Mouse (Mus musculus) forebrain, embryonic 14.5 days (tissue): ENCODE measurements around the gene Ctnnbip1. TPM values are rescaled to one million over a fixed set of nuclear protein-coding genes. Genes with fewer than 3 reads are reported as not detected.

ENCODE experiments used
- ATAC-seq: fragments of 200-750 bp; cut with Nextera tagmentation; 2 replicates; pipeline ENCODE4 v1.8.0; 2017; ENCODE audit warnings: mild to moderate bottlenecking, moderate library complexity
- DNase-seq: peaks from one replicate; pipeline ENCODE4 v3.0.0-alpha.2; 2015; ENCODE audit warnings: low spot score
- H3K27ac ChIP-seq: fragments of 300-500 bp; sonication (generic); 2 replicates; pipeline ENCODE4 v1.5.1; 2014; ENCODE audit warnings: low read depth, mild to moderate bottlenecking, control low read depth, low read length, moderate library complexity
- H3K27me3 ChIP-seq: fragments of 300-500 bp; sonication (generic); replicated peaks from 2 replicates; pipeline ENCODE4 v1.6.1; 2014; ENCODE audit warnings: low read length, control low read depth, mixed read lengths; ENCODE audit not compliant: control insufficient read depth, insufficient read depth
- H3K36me3 ChIP-seq: fragments of 300-500 bp; sonication (generic); 2 replicates; pipeline ENCODE4 v1.6.1; 2014; ENCODE audit warnings: low read length, control low read depth; ENCODE audit not compliant: control insufficient read depth, insufficient read depth
- H3K4me1 ChIP-seq: fragments of 300-500 bp; sonication (generic); 2 replicates; pipeline ENCODE4 v1.6.1; 2014; ENCODE audit warnings: antibody characterized with exemption, low read length, control low read depth; ENCODE audit not compliant: control insufficient read depth, insufficient read depth
- H3K4me2 ChIP-seq: fragments of 300-500 bp; sonication (generic); 2 replicates; pipeline ENCODE4 v1.6.1; 2014; ENCODE audit warnings: mild to moderate bottlenecking, control low read depth, low read length
- H3K4me3 ChIP-seq: fragments of 300-500 bp; sonication (generic); 2 replicates; pipeline ENCODE4 v1.5.1; 2014; ENCODE audit warnings: low read depth, low read length, control low read depth
- H3K9ac ChIP-seq: fragments of 300-500 bp; sonication (generic); 2 replicates; pipeline ENCODE4 v1.6.1; 2014; ENCODE audit warnings: mild to moderate bottlenecking, low read length, control low read depth, moderate library complexity
- H3K9me3 ChIP-seq: fragments of 300-500 bp; sonication (generic); replicated peaks from 2 replicates; pipeline ENCODE4 v1.6.1; 2016; ENCODE audit warnings: low read length, control low read depth, mixed read lengths; ENCODE audit not compliant: control insufficient read depth
- WGBS: fragments of 180-500 bp; shearing (Covaris S2); extraction: QIAGEN DNeasy Blood & Tissue Kit; methylation state at CpG from one replicate; pipeline ENCODE4 v1.1.7; 2014; 5-methylcytosine and 5-hydroxymethylcytosine counted together
- polyA plus RNA-seq: library from polyadenylated mRNA; unstranded; fragments of >200 nt; fragmentation: Nextera tagmentation; extraction: Ambion mirVana; gene quantifications from 2 replicates; pipeline ENCODE4 v1.2.1, GENCODE M21; 2014

The Ctnnbip1 gene
- polyA plus RNA-seq: 95.2 and 99.1 TPM in 2 replicates

DNA sequence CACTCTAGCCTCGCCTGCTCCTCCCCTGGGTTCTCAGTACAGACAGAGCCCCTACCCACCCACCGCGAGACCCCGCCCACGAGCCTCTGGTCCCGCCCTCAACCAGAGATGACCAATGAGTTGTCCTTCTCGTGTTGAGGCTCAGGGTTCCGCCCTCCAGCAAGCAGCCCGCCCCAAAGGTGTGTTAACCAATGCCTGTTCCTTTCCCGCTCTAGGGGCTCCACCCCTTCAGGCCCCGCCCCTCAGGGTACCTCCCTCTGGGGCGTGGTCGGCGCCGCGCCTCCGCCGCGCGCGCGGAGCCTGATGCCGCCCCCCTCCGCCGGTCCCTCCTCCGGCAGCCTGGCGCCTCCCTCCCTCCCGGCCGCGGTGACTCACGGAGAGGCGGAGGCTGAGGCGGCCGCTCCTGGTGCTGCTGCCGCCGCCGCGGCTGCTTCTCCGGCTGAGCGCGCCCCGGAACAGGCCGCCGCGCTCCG, at the start of gene Ctnnbip1:
TSS of gene Ctnnbip1 (plus strand) at position 369 of the 473 bp plus-strand sequence.
- Histone ChIP-seq H3K4me1 (peaks cover 8% of the 10 kb centered on the region), H3K4me3 (peak within 1 kb of the TSS; percentile 84), H3K9me3 (no peaks in the 10 kb centered on the region), H3K4me2 (peak within 1 kb of the TSS; percentile 95), H3K36me3 (no peaks in the 10 kb centered on the region), H3K27me3 (no peaks in the 10 kb centered on the region), H3K27ac (peak within 1 kb of the TSS; percentile 21; the same call in 1 of the 2 replicates), H3K9ac (peak within 1 kb of the TSS; percentile 88)
- WGBS: under 1% methylated on average over 45 of the region's 46 CpGs
- DNase-seq: peak; percentile 98
- ATAC-seq: peak; percentile 99

DNA sequence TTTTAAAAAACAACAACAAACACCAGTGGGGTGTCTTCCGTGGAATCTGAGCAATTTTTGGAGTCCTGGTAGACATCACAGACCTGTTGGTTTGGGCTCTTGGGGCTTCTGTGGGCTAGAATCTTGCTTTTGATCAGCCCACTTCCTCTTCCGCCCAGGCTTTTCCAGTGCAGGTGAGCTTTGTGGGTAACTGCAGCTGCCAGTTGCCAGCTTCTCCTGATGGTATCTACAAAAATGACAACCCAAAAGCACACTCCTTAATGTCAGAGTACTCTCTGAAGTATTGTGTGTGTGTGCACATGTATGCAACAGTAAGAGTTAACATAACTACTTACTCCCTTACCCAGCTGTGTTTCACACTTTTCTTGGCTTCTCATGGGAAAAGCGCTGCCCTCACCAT, 48.5 kb upstream of the Ctnnbip1 start:
- Histone ChIP-seq H3K27me3 (no peaks in the 10 kb centered on the region), H3K9ac (no peak overlapping the region), H3K4me2 (no peak overlapping the region), H3K36me3 (peaks cover 31% of the 10 kb centered on the region), H3K27ac (no peak overlapping the region), H3K4me1 (no peaks in the 10 kb centered on the region), H3K4me3 (no peak overlapping the region), H3K9me3 (no peaks in the 10 kb centered on the region)
- 94% methylated on average over 3 of the region's 3 CpGs for WGBS
- DNase-seq: no peak
- no peak for ATAC-seq

DNA sequence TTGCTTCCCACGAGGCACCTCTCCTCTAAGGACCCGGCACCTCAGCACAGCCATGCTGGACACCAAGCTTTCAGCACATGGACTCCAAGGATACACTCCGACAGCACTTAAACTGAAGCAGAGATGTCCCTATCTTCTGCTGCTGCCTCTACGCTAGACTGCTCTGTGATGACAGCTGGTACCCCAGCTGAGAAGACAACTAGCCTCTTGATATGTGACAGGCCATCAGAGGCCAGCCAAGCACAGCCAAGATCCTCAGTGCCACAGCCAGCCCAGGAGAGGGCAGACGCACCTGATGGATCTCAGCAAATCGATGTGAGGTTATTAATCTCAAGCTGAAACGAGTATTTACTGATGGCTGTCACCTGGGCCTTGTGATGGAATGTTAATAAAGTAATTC, 42.9 kb upstream of the Ctnnbip1 start:
- Histone ChIP-seq H3K9me3 (no peaks in the 10 kb centered on the region), H3K27ac (no peak overlapping the region), H3K9ac (no peak overlapping the region), H3K4me3 (no peak overlapping the region), H3K4me1 (no peaks in the 10 kb centered on the region), H3K36me3 (peaks cover 11% of the 10 kb centered on the region), H3K4me2 (no peak overlapping the region), H3K27me3 (no peaks in the 10 kb centered on the region)
- DNase-seq (no peak), ATAC-seq (no peak)
- WGBS: 85% methylated on average over 7 of the region's 7 CpGs

DNA sequence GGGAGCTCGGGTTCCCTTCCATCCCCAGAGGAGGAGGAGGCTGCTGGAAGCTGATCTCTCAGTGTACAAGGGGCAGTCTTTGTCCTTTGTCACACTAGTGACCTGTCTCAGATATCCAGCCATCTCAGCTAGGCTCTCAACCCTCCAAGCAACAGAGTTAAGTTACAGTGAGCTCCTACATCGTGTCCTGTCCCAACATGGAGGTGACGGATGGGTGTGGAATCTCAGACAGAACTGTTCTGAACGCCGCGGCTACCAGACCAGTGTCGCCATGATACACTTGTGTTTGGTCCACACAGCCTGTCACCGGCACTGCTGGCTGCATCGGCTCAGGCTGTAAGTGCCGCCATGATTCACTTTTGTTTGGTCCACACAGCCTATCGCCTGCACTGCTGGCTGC, 41.0 kb upstream of the Ctnnbip1 start, which contains the start of gene Tmem274:
TSS of gene Tmem274 (plus strand) at position 301 of the 400 bp plus-strand sequence.
- peaks cover 11% of the 10 kb centered on the region for H3K36me3 ChIP-seq
- H3K9me3 ChIP-seq: no peaks in the 10 kb centered on the region
- H3K4me1 ChIP-seq: no peaks in the 10 kb centered on the region
- H3K27me3 ChIP-seq: no peaks in the 10 kb centered on the region
- H3K9ac ChIP-seq: no peak within 1 kb of the TSS
- WGBS: 90% methylated on average over 11 of the region's 11 CpGs
- no peak within 1 kb of the TSS for H3K27ac ChIP-seq
- no peak within 1 kb of the TSS for H3K4me2 ChIP-seq
- no peak for DNase-seq
- no peak for ATAC-seq
- H3K4me3 ChIP-seq: no peak within 1 kb of the TSS

DNA sequence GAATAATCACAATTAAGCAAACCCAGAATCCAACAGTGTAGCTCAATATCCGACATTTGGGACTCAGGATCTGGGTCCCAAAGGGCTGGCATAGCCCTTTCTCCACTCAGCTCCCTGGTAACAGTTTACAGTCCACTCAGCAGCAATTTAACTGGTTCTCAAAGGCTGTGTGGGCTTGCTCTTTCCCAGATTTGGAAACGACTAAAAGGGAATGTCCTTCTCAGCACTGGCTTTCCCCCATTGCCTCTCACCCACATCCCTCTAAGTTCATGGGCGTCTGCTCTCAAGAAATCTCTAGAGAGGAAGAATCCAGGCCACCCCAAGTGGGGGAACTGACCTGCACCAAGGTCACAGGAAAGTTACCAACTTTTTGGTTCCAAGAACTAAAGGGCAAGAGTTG, 33.5 kb upstream of the Ctnnbip1 start:
- ATAC-seq (no peak), DNase-seq (no peak)
- Histone ChIP-seq H3K9me3 (no peaks in the 10 kb centered on the region), H3K4me1 (peaks cover 9% of the 10 kb centered on the region; the same call in 1 of the 2 replicates), H3K4me3 (peak overlapping the region; percentile 72), H3K27me3 (no peaks in the 10 kb centered on the region), H3K4me2 (peak overlapping the region; percentile 58), H3K9ac (peak overlapping the region; percentile 77), H3K27ac (no peak overlapping the region), H3K36me3 (peaks cover 25% of the 10 kb centered on the region)
- 58% methylated on average over 3 of the region's 3 CpGs for WGBS

DNA sequence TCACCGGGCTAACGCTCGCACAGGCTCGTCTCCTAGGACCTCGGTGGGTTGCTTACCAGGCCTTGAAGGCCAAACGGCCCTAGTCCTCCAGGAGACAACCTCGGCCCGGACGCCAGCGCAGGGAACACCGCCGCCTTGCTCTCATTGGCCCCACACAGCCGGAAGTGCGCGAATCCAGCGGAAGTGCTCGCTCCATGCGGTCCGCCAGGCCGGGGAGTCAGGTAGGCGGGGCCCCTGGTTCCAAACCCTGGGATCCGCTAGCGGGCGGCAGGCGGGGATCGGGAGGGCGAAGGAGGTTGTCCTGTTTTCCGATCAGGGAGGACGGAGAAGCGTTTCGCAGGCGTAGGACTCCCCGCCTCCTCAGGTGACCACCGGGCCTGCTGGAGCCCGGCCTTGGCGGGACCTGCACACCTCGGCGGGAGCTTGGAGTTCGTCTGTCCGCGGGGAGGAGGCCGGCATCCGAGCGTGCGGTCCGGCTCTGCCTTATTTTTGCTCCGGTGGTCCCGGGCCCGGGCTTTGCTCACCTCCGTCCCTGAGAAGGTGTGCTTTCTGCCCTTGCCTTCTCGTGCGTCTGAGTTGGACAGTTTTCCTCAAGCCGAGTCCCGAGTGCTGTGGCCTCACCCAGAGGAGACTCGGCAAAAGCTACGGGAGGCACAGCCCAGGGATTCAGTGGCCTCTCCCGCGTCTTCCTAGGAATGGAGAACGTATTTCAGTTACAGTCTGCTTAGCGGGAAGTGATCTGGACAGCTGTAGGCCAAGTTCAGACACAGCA, 32.8 kb upstream of the Ctnnbip1 start, which contains the start of the genes Nmnat1 and Lzic:
TSS of gene Nmnat1 (minus strand) at position 150 of the 772 bp plus-strand sequence.
TSS of gene Lzic (plus strand) at position 177 of the 772 bp plus-strand sequence.
- under 1% methylated on average over 60 of the region's 60 CpGs for WGBS
- Histone ChIP-seq H3K27me3 (no peaks in the 10 kb centered on the region), H3K9me3 (no peaks in the 10 kb centered on the region), H3K36me3 (peaks cover 31% of the 10 kb centered on the region), H3K9ac (peak within 1 kb of the TSS; percentile 77), H3K27ac (peak within 1 kb of the TSS; percentile 75), H3K4me3 (peak within 1 kb of the TSS; percentile 72), H3K4me2 (peak within 1 kb of the TSS; percentile 58), H3K4me1 (peaks cover 9% of the 10 kb centered on the region; the same call in 1 of the 2 replicates)
- ATAC-seq (peak; percentile 99), DNase-seq (peak; percentile 95)

DNA sequence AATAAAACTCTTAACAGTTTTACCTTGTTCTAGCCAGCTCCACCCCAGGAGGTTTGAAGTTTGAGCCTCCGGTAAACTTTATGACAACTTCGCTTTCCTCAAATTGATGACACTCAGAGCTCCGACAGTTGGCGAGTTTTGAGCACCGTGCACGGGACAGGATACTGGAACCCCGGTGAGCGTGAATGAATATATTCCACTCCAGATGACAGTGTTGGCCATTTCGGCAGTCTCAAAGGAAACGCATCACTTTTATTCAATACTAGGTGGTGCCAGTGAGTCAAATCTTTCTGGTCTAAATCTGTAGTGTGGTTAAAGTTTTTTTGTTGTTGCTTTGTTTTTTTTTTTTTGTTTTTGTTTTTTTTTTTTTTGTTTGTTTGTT, 32.2 kb upstream of the Ctnnbip1 start:
- Histone ChIP-seq H3K27ac (no peak overlapping the region), H3K4me2 (peak overlapping the region; percentile 58), H3K9ac (peak overlapping the region; percentile 77), H3K9me3 (no peaks in the 10 kb centered on the region), H3K4me3 (peak overlapping the region; percentile 72), H3K4me1 (peaks cover 9% of the 10 kb centered on the region; the same call in 1 of the 2 replicates), H3K27me3 (no peaks in the 10 kb centered on the region), H3K36me3 (peaks cover 34% of the 10 kb centered on the region)
- ATAC-seq (no peak), DNase-seq (peak; percentile 70)
- WGBS: under 1% methylated on average over 10 of the region's 10 CpGs

DNA sequence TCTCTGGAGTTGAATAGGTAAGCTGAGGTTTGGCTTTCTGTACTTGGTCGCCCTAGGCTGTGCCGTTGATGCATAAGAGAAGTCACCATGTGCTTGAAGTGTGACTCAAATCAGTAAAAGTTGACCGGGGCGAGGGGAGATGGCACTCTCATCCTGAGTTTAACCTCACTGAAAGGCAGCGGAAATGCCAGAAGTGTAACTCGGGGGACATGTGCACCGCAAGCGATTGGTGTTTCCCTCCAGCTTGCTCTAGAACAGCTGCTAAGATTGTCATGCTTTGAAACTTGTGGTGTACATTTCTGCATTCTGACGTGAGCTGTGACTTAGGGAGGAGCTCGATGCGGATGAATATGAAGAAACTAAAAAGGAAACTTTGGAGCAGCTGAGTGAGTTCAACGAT, 30.3 kb upstream of the Ctnnbip1 start:
- 93% methylated on average over 12 of the region's 12 CpGs for WGBS
- Histone ChIP-seq H3K9me3 (no peaks in the 10 kb centered on the region), H3K36me3 (peaks cover 47% of the 10 kb centered on the region), H3K4me1 (peaks cover 9% of the 10 kb centered on the region; the same call in 1 of the 2 replicates), H3K4me2 (no peak overlapping the region), H3K9ac (no peak overlapping the region), H3K4me3 (no peak overlapping the region), H3K27me3 (no peaks in the 10 kb centered on the region), H3K27ac (no peak overlapping the region)
- DNase-seq (no peak), ATAC-seq (no peak)
